Mouse (Mus musculus): ENCODE data around the gene Gm9. TPM values are rescaled to one million over a fixed set of nuclear protein-coding genes. Genes with fewer than 3 reads are reported as not detected.
A peak's percentile ranks its signal among the peaks of the same experiment; 100 is the strongest.
"Not testable (repeated sequence)": the region's sequence is repeated elsewhere in the genome, so short reads cannot be mapped to it uniquely, and the experiment has no call there.

Gm9 gene
- polyA plus RNA-seq (2016; fragmentation: Nextera tagmentation; extraction: Ambion mirVana), result not detected in 2 replicates

GRCm38 (mm10) chrX:37210941-37211340, at the start of gene Gm9:
Gene Gm9, minus strand, starts transcription at chrX:37211041.
- H3K27me3 ChIP-seq (ENCODE audit: low read depth, poor library complexity, severe bottlenecking), result no peaks in the 10 kb centered on the region
- no peaks in the 10 kb centered on the region for H3K36me3 ChIP-seq
- WGBS, result 88% methylated on average over 10 of the region's 10 CpGs
- DNase-seq (ENCODE audit: low spot score), result no peak
- no peaks in the 10 kb centered on the region; the same call in 1 of the 2 replicates for H3K9me3 ChIP-seq (replicated peaks)
- no peaks in the 10 kb centered on the region for H3K4me1 ChIP-seq
- H3K4me3 ChIP-seq, result no peak within 1 kb of the TSS
- no peak within 1 kb of the TSS for H3K27ac ChIP-seq (replicated peaks)

DNA sequence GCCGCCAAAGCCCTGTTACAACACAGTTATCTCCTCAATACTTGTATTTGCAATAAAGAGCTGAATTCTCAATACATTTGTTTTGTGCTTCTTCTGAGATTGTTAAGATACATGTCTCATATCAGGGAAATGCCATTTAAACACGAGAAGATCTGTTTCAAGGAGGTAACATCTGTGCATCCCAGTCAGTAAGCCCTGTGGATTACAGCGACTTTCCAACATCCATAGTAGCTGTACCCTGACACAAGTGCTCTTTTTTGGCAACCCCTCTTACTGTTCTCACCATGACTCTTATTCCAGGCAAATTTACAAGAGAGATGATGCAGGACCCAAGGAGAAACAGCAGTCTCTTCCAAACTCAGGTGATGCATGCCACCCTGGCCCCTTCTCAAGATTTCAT, 38.8 kb upstream of the Gm9 start, which contains the start of gene Rhox3a:
Rhox3a (plus strand) TSS at position 301 of the 400 bp plus-strand sequence.
- not testable (repeated sequence) for H3K4me1 ChIP-seq; H3K4me3 ChIP-seq; H3K9me3 ChIP-seq (replicated peaks); H3K27ac ChIP-seq (replicated peaks); DNase-seq (ENCODE audit: low spot score); H3K27me3 ChIP-seq (ENCODE audit: low read depth, poor library complexity, severe bottlenecking); H3K36me3 ChIP-seq
- 67% methylated on average over 1 of the region's 3 CpGs for WGBS

DNA sequence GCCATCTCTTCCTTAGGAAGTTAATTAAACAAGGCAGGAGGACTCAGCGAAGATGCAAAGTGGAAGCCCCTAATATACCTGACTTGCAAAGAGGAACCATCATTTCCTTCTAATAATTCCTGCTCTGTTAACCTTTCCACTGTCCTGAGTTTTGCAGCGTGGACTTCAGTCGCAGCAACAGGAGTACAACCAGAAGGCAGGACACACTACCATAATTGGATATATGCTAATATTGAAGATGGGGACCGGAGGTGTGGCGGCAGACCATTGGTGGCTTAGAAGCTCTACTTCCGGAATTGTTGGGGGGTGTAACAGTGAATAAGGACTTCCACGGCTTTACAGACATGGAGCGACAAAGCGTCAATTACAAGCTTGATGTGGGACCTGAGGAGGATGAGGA, 33.8 kb upstream of the Gm9 start, which contains the start of gene Rhox2a:
Rhox2a (plus strand) TSS at position 301 of the 400 bp plus-strand sequence.
- H3K27ac ChIP-seq (replicated peaks); H3K4me1 ChIP-seq; H3K4me3 ChIP-seq; H3K36me3 ChIP-seq; H3K9me3 ChIP-seq (replicated peaks); DNase-seq (ENCODE audit: low spot score); H3K27me3 ChIP-seq (ENCODE audit: low read depth, poor library complexity, severe bottlenecking): not testable (repeated sequence)
- WGBS, result 100% methylated on average over 2 of the region's 9 CpGs

GRCm38 (mm10) chrX:37222158-37222557, 11.3 kb upstream of the Gm9 start, which contains the start of gene Rhox1:
Gene Rhox1, minus strand, starts transcription at chrX:37222258.
- H3K27me3 ChIP-seq (ENCODE audit: low read depth, poor library complexity, severe bottlenecking); H3K36me3 ChIP-seq; DNase-seq (ENCODE audit: low spot score); H3K4me1 ChIP-seq; H3K4me3 ChIP-seq; H3K9me3 ChIP-seq (replicated peaks); H3K27ac ChIP-seq (replicated peaks): not testable (repeated sequence)
- WGBS, result 55% methylated on average over 1 of the region's 1 CpGs

DNA sequence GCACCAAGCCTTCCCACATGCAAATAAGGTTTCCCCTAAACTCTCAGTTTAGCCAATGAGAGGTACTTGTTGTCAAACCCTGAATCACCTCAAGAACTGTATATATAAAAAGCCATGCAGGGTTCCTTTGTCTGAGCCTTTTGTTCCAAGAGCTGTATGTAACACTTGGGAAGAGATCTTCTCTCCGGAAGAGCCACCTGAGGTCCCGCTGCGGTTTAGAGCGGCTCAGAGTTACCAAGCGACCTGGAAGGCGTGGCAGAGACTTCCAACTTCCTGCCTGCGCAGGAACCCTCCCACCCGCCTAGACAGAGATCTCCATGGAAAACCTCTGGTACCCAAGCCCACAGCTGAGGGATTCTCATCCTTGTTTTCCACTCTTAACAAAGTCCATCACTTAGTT, 12.2 kb downstream of the Gm9 start:
- Histone ChIP-seq H3K9me3 (replicated peaks) (no peaks in the 10 kb centered on the region), H3K4me3 (no peak overlapping the region), H3K27me3 (ENCODE audit: low read depth, poor library complexity, severe bottlenecking) (no peaks in the 10 kb centered on the region), H3K36me3 (no peaks in the 10 kb centered on the region), H3K4me1 (no peaks in the 10 kb centered on the region), H3K27ac (replicated peaks) (no peak overlapping the region)
- DNase-seq (ENCODE audit: low spot score), result no peak
- 73% methylated on average over 8 of the region's 8 CpGs for WGBS

DNA sequence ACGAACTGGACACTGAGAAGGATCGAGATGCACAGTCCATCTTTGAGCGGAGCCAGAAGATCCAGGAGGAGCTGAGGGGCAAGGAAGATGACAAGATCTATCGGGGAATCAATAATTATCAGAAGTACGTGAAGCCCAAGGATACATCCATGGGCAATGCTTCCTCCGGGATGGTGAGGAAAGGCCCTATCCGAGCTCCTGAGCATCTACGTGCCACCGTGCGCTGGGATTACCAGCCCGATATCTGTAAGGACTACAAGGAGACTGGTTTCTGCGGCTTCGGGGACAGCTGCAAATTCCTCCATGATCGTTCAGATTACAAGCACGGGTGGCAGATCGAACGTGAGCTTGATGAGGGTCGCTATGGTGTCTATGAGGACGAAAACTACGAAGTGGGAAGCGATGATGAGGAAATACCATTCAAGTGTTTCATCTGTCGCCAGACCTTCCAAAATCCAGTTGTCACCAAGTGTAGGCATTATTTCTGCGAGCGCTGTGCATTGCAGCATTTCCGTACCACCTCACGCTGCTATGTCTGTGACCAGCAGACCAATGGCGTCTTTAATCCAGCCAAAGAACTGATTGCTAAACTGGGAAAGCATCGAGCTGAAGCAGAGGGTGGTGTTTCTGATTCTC, 19.0 kb downstream of the Gm9 start:
- peaks cover 7% of the 10 kb centered on the region; the same call in 1 of the 2 replicates for H3K4me1 ChIP-seq
- WGBS, result 28% methylated on average over 28 of the region's 28 CpGs
- H3K4me3 ChIP-seq, result peak overlapping the region; percentile 65
- peak overlapping the region; percentile 81 for H3K27ac ChIP-seq (replicated peaks)
- peak; percentile 21 for DNase-seq (ENCODE audit: low spot score)
- H3K9me3 ChIP-seq (replicated peaks), result 0 out of 2 replicates have a peak, but pooled peaks cover 7% of the 10 kb centered on the region
- no peaks in the 10 kb centered on the region for H3K27me3 ChIP-seq (ENCODE audit: low read depth, poor library complexity, severe bottlenecking)
- peaks cover 4% of the 10 kb centered on the region; the same call in 1 of the 2 replicates for H3K36me3 ChIP-seq

DNA sequence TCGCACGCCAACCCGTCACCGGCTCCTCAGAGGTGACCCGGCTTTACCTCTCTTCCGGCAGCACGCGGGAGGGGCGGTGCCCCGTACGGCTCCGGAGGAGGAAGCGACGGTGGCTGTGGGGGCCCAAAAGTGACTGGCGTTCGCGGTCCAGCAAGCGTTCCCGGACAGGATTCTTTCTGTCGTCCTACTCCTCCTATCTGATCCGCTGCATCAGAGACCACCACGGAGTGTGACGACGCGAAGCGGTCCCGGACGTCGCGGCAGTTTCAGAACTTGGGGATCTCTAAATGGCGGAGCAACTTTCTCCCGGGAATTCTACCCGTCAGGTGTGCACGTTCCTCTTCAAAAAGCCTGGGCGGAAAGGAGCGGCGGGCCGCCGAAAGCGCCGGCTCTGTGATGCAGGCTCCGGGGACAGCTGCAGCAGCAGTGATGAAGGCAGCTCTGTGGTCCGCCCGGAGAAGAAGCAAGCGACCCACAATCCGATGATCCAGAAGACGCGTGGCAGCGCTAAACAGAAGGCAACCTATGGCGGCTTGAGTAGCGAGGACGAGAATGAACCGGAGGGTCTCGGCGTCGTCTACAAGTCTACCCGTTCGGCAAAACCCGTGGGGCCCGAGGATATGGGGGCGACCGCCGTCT, 19.6 kb downstream of the Gm9 start, which contains the start of the genes Ndufa1 and Rnf113a1:
Ndufa1 (minus strand) TSS at position 59 of the 639 bp plus-strand sequence.
Rnf113a1 (plus strand) TSS at position 141 of the 639 bp plus-strand sequence.
- WGBS, result 14% methylated on average over 63 of the region's 63 CpGs
- Histone ChIP-seq H3K36me3 (peaks cover 4% of the 10 kb centered on the region; the same call in 1 of the 2 replicates), H3K9me3 (replicated peaks) (0 out of 2 replicates have a peak, but pooled peaks cover 7% of the 10 kb centered on the region), H3K27ac (replicated peaks) (peak within 1 kb of the TSS; percentile 81), H3K4me1 (peaks cover 7% of the 10 kb centered on the region; the same call in 1 of the 2 replicates), H3K4me3 (peak within 1 kb of the TSS; percentile 65), H3K27me3 (ENCODE audit: low read depth, poor library complexity, severe bottlenecking) (no peaks in the 10 kb centered on the region)
- peak; percentile 83 for DNase-seq (ENCODE audit: low spot score)

- WGBS, result 20% methylated on average over 20 of the region's 20 CpGs
- 0 out of 2 replicates have a peak, but pooled peaks cover 7% of the 10 kb centered on the region for H3K9me3 ChIP-seq (replicated peaks)
- H3K27ac ChIP-seq (replicated peaks), result peak overlapping the region; percentile 81
- DNase-seq (ENCODE audit: low spot score), result no peak
- peaks cover 7% of the 10 kb centered on the region; the same call in 1 of the 2 replicates for H3K4me1 ChIP-seq
- no peaks in the 10 kb centered on the region for H3K27me3 ChIP-seq (ENCODE audit: low read depth, poor library complexity, severe bottlenecking)
- H3K36me3 ChIP-seq, result peaks cover 4% of the 10 kb centered on the region; the same call in 1 of the 2 replicates
- H3K4me3 ChIP-seq, result peak overlapping the region; percentile 65
Measured at GRCm38 (mm10) chrX:37190755-37191104, 20.1 kb downstream of the Gm9 start.

DNA sequence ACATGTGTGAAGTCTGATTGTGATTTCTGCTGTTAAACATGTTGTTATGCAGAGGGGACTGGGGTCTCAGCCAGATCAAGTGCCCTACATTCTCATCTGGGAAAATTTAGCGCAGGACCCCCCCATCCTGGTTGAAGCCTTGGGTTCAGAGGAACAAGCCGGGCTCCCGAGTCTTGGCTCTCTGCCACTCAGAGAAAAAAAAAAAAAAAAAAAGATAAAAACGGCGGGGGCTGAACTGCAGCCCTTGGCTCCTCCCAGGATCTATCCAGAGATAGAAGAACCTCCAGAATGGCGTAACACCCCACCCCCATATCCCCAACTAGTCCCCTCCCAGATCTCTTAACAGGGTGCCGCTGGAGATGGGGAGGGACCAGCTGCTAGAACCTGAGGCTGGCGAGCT, 26.4 kb downstream of the Gm9 start:
- H3K9me3 ChIP-seq (replicated peaks); DNase-seq (ENCODE audit: low spot score); H3K36me3 ChIP-seq; H3K27me3 ChIP-seq (ENCODE audit: low read depth, poor library complexity, severe bottlenecking); H3K27ac ChIP-seq (replicated peaks); H3K4me3 ChIP-seq; H3K4me1 ChIP-seq: not testable (repeated sequence)
- WGBS, result 74% methylated on average over 6 of the region's 8 CpGs

DNA sequence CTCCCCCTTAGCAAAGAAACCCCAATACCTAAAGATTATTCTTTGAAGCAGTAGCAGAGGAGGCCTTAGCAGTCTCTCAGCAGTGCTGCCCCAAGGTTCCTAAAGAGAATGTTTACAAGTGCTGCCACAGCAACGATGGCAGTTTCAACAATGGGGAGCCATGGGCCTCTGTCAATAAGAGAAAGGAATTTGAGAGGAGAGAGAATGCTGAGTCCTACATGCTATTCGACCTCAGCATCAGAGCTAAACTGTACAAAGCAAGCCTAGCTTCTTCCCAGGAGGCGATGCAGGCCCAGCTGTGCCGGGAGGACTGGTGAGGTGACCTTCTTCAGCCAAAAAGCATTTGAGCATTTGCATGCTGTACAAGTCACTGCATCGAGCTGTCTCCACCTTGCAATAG, 42.1 kb downstream of the Gm9 start, which contains the start of gene Akap14:
Akap14 (minus strand) TSS at position 101 of the 400 bp plus-strand sequence.
- WGBS, result 48% methylated on average over 5 of the region's 5 CpGs
- Histone ChIP-seq H3K36me3 (no peaks in the 10 kb centered on the region), H3K27me3 (ENCODE audit: low read depth, poor library complexity, severe bottlenecking) (no peaks in the 10 kb centered on the region), H3K9me3 (replicated peaks) (no peaks in the 10 kb centered on the region), H3K4me3 (no peak within 1 kb of the TSS), H3K27ac (replicated peaks) (no peak within 1 kb of the TSS), H3K4me1 (peaks cover 8% of the 10 kb centered on the region; the same call in 1 of the 2 replicates)
- DNase-seq (ENCODE audit: low spot score), result no peak

DNA sequence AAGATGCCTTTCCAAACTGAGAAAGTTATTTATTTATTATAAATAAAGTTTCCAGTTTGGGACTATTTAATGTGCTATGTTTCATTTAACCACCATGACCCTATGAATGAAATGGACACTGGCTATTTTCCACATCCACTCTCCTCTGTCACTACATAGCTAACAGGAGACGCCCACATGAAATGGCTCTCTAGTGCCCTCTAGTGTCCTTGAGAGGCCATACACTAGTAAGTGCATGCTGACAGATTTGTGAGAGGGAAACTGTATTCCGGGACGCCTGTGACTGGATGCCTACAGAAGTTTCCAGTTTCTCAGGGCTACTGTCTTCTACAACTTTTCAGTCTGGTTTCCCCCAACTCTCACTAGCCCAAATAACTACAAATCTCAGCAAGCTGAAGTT, 43.8 kb downstream of the Gm9 start:
- 0 out of 2 replicates have a peak, but pooled peaks cover 4% of the 10 kb centered on the region for H3K27me3 ChIP-seq (ENCODE audit: low read depth, poor library complexity, severe bottlenecking)
- DNase-seq (ENCODE audit: low spot score), result peak; percentile 16
- no peak overlapping the region for H3K4me3 ChIP-seq
- WGBS, result 44% methylated on average over 3 of the region's 3 CpGs
- H3K36me3 ChIP-seq, result no peaks in the 10 kb centered on the region
- no peaks in the 10 kb centered on the region; the same call in 1 of the 2 replicates for H3K9me3 ChIP-seq (replicated peaks)
- no peak overlapping the region for H3K27ac ChIP-seq (replicated peaks)
- H3K4me1 ChIP-seq, result peaks cover 8% of the 10 kb centered on the region; the same call in 1 of the 2 replicates

- Histone ChIP-seq H3K36me3 (no peaks in the 10 kb centered on the region), H3K27ac (replicated peaks) (no peak overlapping the region), H3K9me3 (replicated peaks) (no peaks in the 10 kb centered on the region; the same call in 1 of the 2 replicates), H3K27me3 (ENCODE audit: low read depth, poor library complexity, severe bottlenecking) (0 out of 2 replicates have a peak, but pooled peaks cover 4% of the 10 kb centered on the region), H3K4me1 (no peaks in the 10 kb centered on the region), H3K4me3 (no peak overlapping the region)
- no peak for DNase-seq (ENCODE audit: low spot score)
- WGBS, result 76% methylated on average over 18 of the region's 18 CpGs
Measured at GRCm38 (mm10) chrX:37163115-37163514, 47.7 kb downstream of the Gm9 start.

All from midbrain, embryonic 10.5 days (tissue).